12 mouse cellular contexts compared by ENCODE assay signal in the genomic region with DNA sequence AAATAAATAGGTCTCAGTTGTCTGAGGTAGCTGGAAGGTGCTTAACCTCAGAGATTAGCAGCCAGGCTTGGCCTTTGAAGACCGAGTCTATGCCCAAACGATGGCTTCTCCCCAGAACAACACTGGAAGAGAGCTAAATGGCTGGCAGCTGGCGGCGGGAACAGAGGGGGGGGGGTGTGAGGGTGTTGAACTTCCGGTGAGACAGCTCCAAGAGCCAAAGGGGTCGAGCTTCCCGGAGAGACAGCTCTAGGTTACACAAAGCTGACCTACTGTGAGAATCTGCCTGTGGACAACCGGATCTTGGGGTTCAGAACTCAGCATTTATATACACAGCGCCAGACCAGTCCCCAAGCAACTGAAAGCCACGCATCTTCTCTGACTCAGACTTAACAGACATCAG. TPM values are rescaled to one million over a fixed set of nuclear protein-coding genes. Genes with fewer than 3 reads are reported as not detected.
"Had no signal": no experiment of that assay in that cellular context is flagged by ENCODE, and none has a peak within 500 bp of the region (broad histone marks: within the 10 kb centered on the region; RNA-seq: fewer than 3 reads in every experiment).

No protein-coding gene starts in this region.

- H3K4me3 ChIP-seq: left cerebral cortex, adult 2 months; limb, embryonic 12.5 days; liver, embryonic 15.5 days; midbrain, embryonic 13.5 days; stomach, embryonic 15.5 days had no signal

- H3K9me3 ChIP-seq: liver, embryonic 15.5 days; midbrain, embryonic 13.5 days; stomach, embryonic 15.5 days had no signal

- H3K36me3 ChIP-seq: limb, embryonic 12.5 days; liver, embryonic 15.5 days; midbrain, embryonic 13.5 days; stomach, embryonic 15.5 days had no signal

- H3K9ac ChIP-seq: limb, embryonic 12.5 days; liver, embryonic 15.5 days; midbrain, embryonic 13.5 days; stomach, embryonic 15.5 days had no signal

- DNase-seq: kidney, adult 8-10 months; kidney, postnatal 25 days; liver; thymus, postnatal 36 days had no signal

- H3K27ac ChIP-seq: left cerebral cortex, adult 2 months; limb, embryonic 12.5 days; liver, embryonic 15.5 days; midbrain, embryonic 13.5 days; stomach, embryonic 15.5 days had no signal

- H3K4me1 ChIP-seq: limb, embryonic 12.5 days; liver, embryonic 15.5 days; midbrain, embryonic 13.5 days; stomach, embryonic 15.5 days had no signal

- H3K4me2 ChIP-seq: limb, embryonic 12.5 days; liver, embryonic 15.5 days; midbrain, embryonic 13.5 days; stomach, embryonic 15.5 days had no signal

- ATAC-seq: inflammation-experienced regulatory T-cells, adult 6 months; intestine, postnatal 0 days; midbrain, embryonic 13.5 days had no signal

- H3K27me3 ChIP-seq: limb, embryonic 12.5 days; midbrain, embryonic 13.5 days; stomach, embryonic 15.5 days had no signal

RNA-seq across cellular contexts. Expression of a gene that starts 11.7 kb away (rescaled TPM):
- polyA plus RNA-seq: inflammation-experienced regulatory T-cells, adult 6 months; spleen, adult 2 months had no signal
